Mouse (Mus musculus) forebrain, embryonic 14.5 days (tissue): Measurements from ENCODE around the gene Dclk3. TPM values are rescaled to one million over a fixed set of nuclear protein-coding genes. Genes with fewer than 3 reads are reported as not detected.

Experiments used
- ATAC-seq: fragments of 200-750 bp; cut with Nextera tagmentation; 2 replicates; pipeline ENCODE4 v1.8.0; 2017; ENCODE audit warnings: mild to moderate bottlenecking, moderate library complexity
- DNase-seq: peaks from one replicate; pipeline ENCODE4 v3.0.0-alpha.2; 2015; ENCODE audit warnings: low spot score
- H3K27ac ChIP-seq: fragments of 300-500 bp; sonication (generic); 2 replicates; pipeline ENCODE4 v1.5.1; 2014; ENCODE audit warnings: low read depth, mild to moderate bottlenecking, control low read depth, low read length, moderate library complexity
- H3K27me3 ChIP-seq: fragments of 300-500 bp; sonication (generic); replicated peaks from 2 replicates; pipeline ENCODE4 v1.6.1; 2014; ENCODE audit warnings: low read length, control low read depth, mixed read lengths; ENCODE audit not compliant: control insufficient read depth, insufficient read depth
- H3K36me3 ChIP-seq: fragments of 300-500 bp; sonication (generic); 2 replicates; pipeline ENCODE4 v1.6.1; 2014; ENCODE audit warnings: low read length, control low read depth; ENCODE audit not compliant: control insufficient read depth, insufficient read depth
- H3K4me1 ChIP-seq: fragments of 300-500 bp; sonication (generic); 2 replicates; pipeline ENCODE4 v1.6.1; 2014; ENCODE audit warnings: antibody characterized with exemption, low read length, control low read depth; ENCODE audit not compliant: control insufficient read depth, insufficient read depth
- H3K4me2 ChIP-seq: fragments of 300-500 bp; sonication (generic); 2 replicates; pipeline ENCODE4 v1.6.1; 2014; ENCODE audit warnings: mild to moderate bottlenecking, control low read depth, low read length
- H3K4me3 ChIP-seq: fragments of 300-500 bp; sonication (generic); 2 replicates; pipeline ENCODE4 v1.5.1; 2014; ENCODE audit warnings: low read depth, low read length, control low read depth
- H3K9ac ChIP-seq: fragments of 300-500 bp; sonication (generic); 2 replicates; pipeline ENCODE4 v1.6.1; 2014; ENCODE audit warnings: mild to moderate bottlenecking, low read length, control low read depth, moderate library complexity
- H3K9me3 ChIP-seq: fragments of 300-500 bp; sonication (generic); replicated peaks from 2 replicates; pipeline ENCODE4 v1.6.1; 2016; ENCODE audit warnings: low read length, control low read depth, mixed read lengths; ENCODE audit not compliant: control insufficient read depth
- WGBS: fragments of 180-500 bp; shearing (Covaris S2); extraction: QIAGEN DNeasy Blood & Tissue Kit; methylation state at CpG from one replicate; pipeline ENCODE4 v1.1.7; 2014; 5-methylcytosine and 5-hydroxymethylcytosine counted together
- polyA plus RNA-seq: library from polyadenylated mRNA; unstranded; fragments of >200 nt; fragmentation: Nextera tagmentation; extraction: Ambion mirVana; gene quantifications from 2 replicates; pipeline ENCODE4 v1.2.1, GENCODE M21; 2014

Gene Dclk3
- polyA plus RNA-seq, 1 experiment from 2014 or later: 2.1 TPM

DNA sequence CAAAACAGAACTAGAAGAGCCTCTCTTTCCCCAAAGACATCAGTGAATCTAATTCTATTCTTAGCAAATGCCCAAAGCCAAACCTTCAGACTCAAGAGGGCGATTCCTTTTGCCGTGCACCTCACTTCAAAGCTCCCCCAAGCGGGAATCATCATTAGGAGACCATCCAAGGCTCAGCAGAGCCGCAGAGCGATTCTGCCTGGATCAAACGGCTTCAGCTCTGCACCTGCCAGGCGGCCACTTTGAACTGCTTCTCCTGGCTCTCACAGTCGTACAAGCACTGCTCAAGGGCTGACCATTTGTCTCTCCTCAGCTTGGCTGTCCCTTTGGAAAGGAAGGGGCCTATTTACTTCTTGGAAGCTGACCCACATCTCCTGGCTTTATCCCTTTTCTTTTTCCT, 51.7 kb downstream of the Dclk3 start:
- 51% methylated on average over 8 of the region's 8 CpGs for WGBS
- ATAC-seq (no peak), DNase-seq (no peak)
- H3K9me3 ChIP-seq: no peaks in the 10 kb centered on the region
- no peaks in the 10 kb centered on the region for H3K4me1 ChIP-seq
- H3K27ac ChIP-seq: no peak overlapping the region
- H3K4me3 ChIP-seq: no peak overlapping the region
- no peak overlapping the region for H3K9ac ChIP-seq
- H3K4me2 ChIP-seq: no peak overlapping the region
- H3K36me3 ChIP-seq: no peaks in the 10 kb centered on the region
- H3K27me3 ChIP-seq: no peaks in the 10 kb centered on the region

DNA sequence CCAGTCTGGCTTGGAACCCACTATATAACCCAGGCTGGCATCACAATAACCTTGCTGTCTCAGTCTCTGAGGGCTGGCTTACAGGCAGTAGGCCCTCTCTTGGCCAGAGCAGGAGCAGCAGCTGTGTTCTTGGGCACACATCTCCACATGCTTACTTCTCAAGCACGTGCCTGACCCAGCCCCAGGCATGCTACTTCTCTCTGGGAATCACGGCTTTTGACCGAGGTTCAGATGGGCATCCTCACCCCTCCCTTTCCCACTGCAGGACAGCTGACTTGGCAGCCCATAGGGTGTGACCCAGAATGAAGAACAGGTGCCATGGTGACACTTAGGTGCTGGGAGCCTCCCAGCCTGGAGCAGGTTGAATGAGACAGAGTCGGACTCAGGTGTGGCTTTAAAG, 52.4 kb downstream of the Dclk3 start:
- no peaks in the 10 kb centered on the region for H3K9me3 ChIP-seq
- H3K27ac ChIP-seq: no peak overlapping the region
- 65% methylated on average over 4 of the region's 4 CpGs for WGBS
- H3K4me3 ChIP-seq: no peak overlapping the region
- H3K36me3 ChIP-seq: no peaks in the 10 kb centered on the region
- ATAC-seq (no peak), DNase-seq (no peak)
- H3K27me3 ChIP-seq: no peaks in the 10 kb centered on the region
- no peaks in the 10 kb centered on the region for H3K4me1 ChIP-seq
- no peak overlapping the region for H3K4me2 ChIP-seq
- H3K9ac ChIP-seq: no peak overlapping the region

DNA sequence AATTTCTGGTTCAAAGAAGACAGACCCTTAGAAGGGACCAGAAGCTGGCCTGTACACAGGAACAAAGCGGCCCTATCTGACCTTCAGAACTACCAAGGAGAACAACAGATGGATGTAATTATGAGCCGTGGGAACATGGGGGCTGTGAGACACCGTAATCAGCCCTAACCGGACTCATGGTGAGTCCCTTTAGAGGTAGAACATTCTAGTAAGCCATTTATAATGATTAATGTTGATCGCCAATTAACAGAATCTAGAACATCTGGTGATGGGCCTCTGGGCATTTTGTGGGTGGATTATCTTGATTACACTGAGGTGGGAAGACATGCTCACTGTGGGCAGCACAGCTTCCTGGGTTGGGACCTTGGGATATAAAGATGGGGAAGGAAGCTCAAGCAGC, 54.6 kb downstream of the Dclk3 start:
- DNase-seq: no peak
- Histone ChIP-seq H3K36me3 (no peaks in the 10 kb centered on the region), H3K27ac (no peak overlapping the region), H3K27me3 (no peaks in the 10 kb centered on the region), H3K4me2 (no peak overlapping the region), H3K4me1 (no peaks in the 10 kb centered on the region), H3K4me3 (no peak overlapping the region), H3K9ac (no peak overlapping the region), H3K9me3 (no peaks in the 10 kb centered on the region)
- no peak for ATAC-seq
- 66% methylated on average over 5 of the region's 5 CpGs for WGBS

DNA sequence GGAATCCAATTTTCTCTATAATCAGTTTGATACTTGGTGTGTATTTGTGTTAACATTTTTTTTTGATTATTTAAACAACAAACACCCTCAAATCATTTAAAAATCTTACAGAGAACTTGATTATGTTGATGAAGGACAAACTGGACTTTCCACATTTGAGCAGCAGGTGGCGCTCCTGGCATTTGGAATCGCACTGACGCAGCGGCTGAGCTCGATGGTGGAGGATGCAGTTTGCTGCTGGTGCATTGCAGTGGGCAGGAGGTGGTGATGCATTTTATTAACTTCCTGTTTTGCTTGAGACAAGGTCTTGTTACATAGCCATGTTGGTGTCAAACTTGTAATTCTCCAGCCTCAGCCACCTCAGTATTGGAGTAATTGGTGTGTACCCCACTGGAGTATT, 56.7 kb downstream of the Dclk3 start:
- Histone ChIP-seq H3K27me3 (no peaks in the 10 kb centered on the region), H3K9me3 (no peaks in the 10 kb centered on the region), H3K4me1 (no peaks in the 10 kb centered on the region), H3K4me3 (no peak overlapping the region), H3K36me3 (no peaks in the 10 kb centered on the region), H3K9ac (no peak overlapping the region), H3K27ac (no peak overlapping the region), H3K4me2 (no peak overlapping the region)
- DNase-seq (peak; percentile 90), ATAC-seq (peak; percentile 73)
- 0% methylated on average over 5 of the region's 5 CpGs for WGBS

DNA sequence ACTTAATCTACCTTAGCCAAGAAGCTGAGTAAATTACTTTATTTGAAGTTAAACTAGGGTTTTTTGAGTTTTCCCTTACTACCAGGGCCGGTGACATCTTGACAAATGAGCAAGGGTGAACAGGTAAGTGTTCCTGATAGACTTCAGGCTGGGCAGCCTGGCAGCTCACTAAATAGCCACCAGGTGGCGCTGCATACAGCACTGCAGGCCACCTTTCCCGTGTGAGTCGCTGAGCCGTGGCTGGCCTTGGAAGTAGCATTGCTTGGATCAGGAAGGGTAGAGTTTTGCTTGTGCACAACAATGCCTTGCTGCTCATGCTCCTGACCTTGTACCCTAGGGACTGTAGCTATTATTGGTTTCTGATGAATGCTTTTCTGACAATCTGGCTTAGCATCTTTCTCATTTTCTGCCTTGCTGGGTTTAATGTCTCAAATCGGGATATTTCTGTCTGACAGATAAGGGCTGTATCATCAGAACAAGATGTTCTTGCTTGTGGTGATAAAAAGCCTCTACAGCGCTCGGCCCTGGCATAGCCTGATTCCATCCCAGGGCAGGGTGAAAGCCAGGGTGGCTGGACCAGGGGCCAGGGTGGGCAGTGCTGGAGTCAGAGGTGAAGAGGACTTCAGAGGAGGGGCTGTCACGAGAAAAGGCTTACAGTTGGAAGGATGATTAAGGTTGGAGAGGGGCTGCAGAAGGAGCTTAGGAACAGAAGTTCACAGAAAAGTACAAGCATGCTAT, 58.4 kb downstream of the Dclk3 start:
- WGBS: 34% methylated on average over 9 of the region's 9 CpGs
- H3K27me3 ChIP-seq: no peaks in the 10 kb centered on the region
- no peaks in the 10 kb centered on the region for H3K9me3 ChIP-seq
- H3K36me3 ChIP-seq: no peaks in the 10 kb centered on the region
- peak; percentile 86 for ATAC-seq
- DNase-seq: peak; percentile 91
- H3K4me3 ChIP-seq: no peak overlapping the region
- H3K4me1 ChIP-seq: no peaks in the 10 kb centered on the region
- no peak overlapping the region for H3K4me2 ChIP-seq
- H3K9ac ChIP-seq: no peak overlapping the region
- H3K27ac ChIP-seq: no peak overlapping the region

DNA sequence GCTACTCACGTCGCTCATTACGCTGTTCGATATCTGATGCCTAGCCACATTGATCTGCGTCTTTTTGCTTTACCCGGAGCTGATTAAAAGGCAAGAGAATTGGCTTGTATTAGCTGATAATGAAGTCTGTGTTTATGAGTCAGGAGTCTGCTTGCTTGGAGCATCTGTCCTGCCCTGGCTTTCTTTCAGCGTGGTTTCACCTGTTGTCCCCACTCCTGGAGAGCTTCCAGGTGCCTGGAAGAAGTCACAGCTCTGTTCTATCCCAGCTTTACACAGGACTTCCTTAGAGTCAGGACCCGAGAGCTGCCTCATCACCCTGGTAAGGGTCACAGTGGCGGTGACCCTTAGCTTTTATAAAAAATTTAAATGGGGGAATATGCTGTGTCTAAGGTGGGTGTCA, 61.3 kb downstream of the Dclk3 start:
- H3K9me3 ChIP-seq: no peaks in the 10 kb centered on the region
- no peaks in the 10 kb centered on the region for H3K36me3 ChIP-seq
- H3K4me2 ChIP-seq: no peak overlapping the region
- no peak overlapping the region for H3K9ac ChIP-seq
- no peaks in the 10 kb centered on the region for H3K27me3 ChIP-seq
- ATAC-seq: no peak
- H3K4me3 ChIP-seq: no peak overlapping the region
- no peaks in the 10 kb centered on the region for H3K4me1 ChIP-seq
- 85% methylated on average over 9 of the region's 9 CpGs for WGBS
- H3K27ac ChIP-seq: no peak overlapping the region
- DNase-seq: no peak

DNA sequence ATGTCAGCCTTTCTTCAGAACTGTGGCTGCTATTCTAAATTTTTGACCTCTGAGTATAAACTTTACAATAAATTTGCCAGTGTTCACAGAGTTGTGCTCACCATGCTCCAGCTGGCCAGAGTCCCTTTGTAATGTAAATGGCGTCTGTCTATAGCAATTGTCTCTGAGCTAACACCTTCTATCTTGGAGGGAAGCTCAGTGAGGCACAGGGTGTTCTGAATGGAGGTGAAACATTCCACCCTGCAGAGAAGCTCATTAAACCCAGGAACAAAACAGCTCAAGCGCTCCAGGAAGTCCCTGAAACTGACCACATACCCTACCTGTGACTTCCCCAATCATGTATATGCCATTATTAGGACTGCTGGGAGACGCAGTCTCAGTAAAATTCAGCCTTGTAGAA, 67.2 kb downstream of the Dclk3 start:
- Histone ChIP-seq H3K36me3 (no peaks in the 10 kb centered on the region), H3K4me3 (no peak overlapping the region), H3K9me3 (peaks cover 3% of the 10 kb centered on the region; the same call in 1 of the 2 replicates), H3K4me1 (no peaks in the 10 kb centered on the region), H3K9ac (no peak overlapping the region), H3K4me2 (no peak overlapping the region), H3K27me3 (no peaks in the 10 kb centered on the region), H3K27ac (no peak overlapping the region)
- ATAC-seq (no peak), DNase-seq (no peak)
- whole genome bisulfite sequencing: 19% methylated on average over 3 of the region's 3 CpGs

DNA sequence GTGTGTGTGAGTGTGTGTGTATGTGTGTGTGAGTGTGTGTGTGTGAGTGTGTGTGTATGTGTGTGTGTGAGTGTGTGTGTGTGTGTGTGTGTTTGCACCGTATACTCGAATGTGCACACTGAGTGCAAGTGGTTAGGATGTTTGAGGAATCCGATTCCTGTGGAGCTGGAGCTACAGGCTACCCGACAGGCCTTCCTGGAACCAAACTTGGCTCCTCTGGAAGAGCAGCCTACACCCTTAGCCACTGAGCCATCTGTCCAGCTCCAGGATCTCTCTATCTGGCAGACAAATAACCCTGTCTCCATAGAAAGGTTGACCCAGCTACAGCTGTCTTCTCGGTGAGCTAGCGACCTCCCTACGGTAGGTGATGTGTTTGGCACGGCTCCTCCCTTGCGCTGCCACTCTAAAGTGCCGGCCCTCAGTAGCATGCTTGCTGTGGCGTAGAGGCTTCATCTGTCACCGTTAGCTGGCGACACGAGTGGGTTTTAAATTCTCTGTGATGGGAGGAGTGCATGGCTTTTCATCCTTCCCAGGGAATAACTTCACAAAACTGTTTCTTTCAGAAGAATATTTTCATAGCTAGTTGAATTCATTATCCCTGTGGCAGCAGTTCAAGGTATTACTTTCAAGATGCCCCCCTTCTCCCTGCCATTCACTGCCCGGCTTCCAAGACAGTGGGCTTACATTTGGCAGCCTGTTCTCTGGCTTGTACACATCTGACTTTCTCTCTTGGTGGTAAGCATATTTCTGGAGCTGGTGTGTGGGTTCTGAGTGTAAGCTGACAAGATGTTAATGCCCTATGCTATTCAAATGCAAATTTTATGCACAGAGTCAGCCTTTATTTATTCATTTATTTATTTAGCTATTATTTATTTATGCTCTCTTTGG, 75.9 kb downstream of the Dclk3 start:
- H3K4me3 ChIP-seq: no peak overlapping the region
- 73% methylated on average over 15 of the region's 15 CpGs for WGBS
- no peaks in the 10 kb centered on the region for H3K4me1 ChIP-seq
- H3K36me3 ChIP-seq: no peaks in the 10 kb centered on the region
- H3K27ac ChIP-seq: no peak overlapping the region
- H3K27me3 ChIP-seq: no peaks in the 10 kb centered on the region
- peak; percentile 19 for DNase-seq
- no peak overlapping the region for H3K9ac ChIP-seq
- no peaks in the 10 kb centered on the region for H3K9me3 ChIP-seq
- peak; percentile 26; the same call in 1 of the 2 replicates for ATAC-seq
- no peak overlapping the region for H3K4me2 ChIP-seq

DNA sequence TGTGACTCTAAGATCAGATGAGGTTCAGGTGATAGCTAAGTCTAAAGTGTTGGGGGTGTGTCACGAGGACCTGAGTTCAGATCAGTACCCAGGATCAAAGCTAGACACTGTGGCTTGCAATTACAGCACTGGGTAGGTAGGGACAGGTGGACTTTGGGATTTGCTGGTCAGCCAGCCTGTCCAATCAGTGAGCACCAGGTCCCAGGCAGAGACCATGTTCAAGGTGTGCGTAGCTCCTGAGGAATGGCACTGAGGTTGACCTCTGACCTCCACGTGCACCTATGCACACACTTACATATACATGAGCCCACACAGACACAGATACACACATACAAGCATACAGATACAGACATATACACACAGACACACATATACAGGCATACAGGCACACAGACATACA, 76.7 kb downstream of the Dclk3 start:
- no peaks in the 10 kb centered on the region for H3K9me3 ChIP-seq
- H3K4me2 ChIP-seq: no peak overlapping the region
- ATAC-seq (no peak), DNase-seq (no peak)
- no peak overlapping the region for H3K9ac ChIP-seq
- H3K27ac ChIP-seq: no peak overlapping the region
- 88% methylated on average over 3 of the region's 3 CpGs for WGBS
- no peaks in the 10 kb centered on the region for H3K36me3 ChIP-seq
- no peaks in the 10 kb centered on the region for H3K4me1 ChIP-seq
- H3K27me3 ChIP-seq: no peaks in the 10 kb centered on the region
- no peak overlapping the region for H3K4me3 ChIP-seq
